Mouse (Mus musculus): ENCODE results near the gene Unc5a.

The Unc5a gene

GRCm38 (mm10) chr13:54955695-54956471, 6.7 kb downstream of the Unc5a start:
- DNase-seq (ENCODE audit: low read depth in 1 of 2, low spot score in 2 of 2) = no peak

- DNase-seq (ENCODE audit: low read depth in 1 of 2, low spot score in 2 of 2) = no peak
Measured at GRCm38 (mm10) chr13:54957281-54957680, 8.1 kb downstream of the Unc5a start.

- DNase-seq (ENCODE audit: low read depth in 1 of 2, low spot score in 2 of 2) = no peak
Measured at GRCm38 (mm10) chr13:54959059-54959701, 10.0 kb downstream of the Unc5a start.

GRCm38 (mm10) chr13:54959842-54960241, 10.6 kb downstream of the Unc5a start:
- DNase-seq (ENCODE audit: low read depth in 1 of 2, low spot score in 2 of 2) = no peak

GRCm38 (mm10) chr13:54960491-54960890, 11.3 kb downstream of the Unc5a start:
- DNase-seq (ENCODE audit: low read depth in 1 of 2, low spot score in 2 of 2) = no peak

GRCm38 (mm10) chr13:54965256-54965655, 16.0 kb downstream of the Unc5a start:
- DNase-seq (ENCODE audit: low read depth in 1 of 2, low spot score in 2 of 2) = no peak

GRCm38 (mm10) chr13:54967501-54967900, 18.3 kb downstream of the Unc5a start:
- DNase-seq (ENCODE audit: low read depth in 1 of 2, low spot score in 2 of 2) = no peak

GRCm38 (mm10) chr13:54968636-54969035, 19.4 kb downstream of the Unc5a start:
- DNase-seq (ENCODE audit: low read depth in 1 of 2, low spot score in 2 of 2) = no peak

- no peak for DNase-seq (ENCODE audit: low read depth in 1 of 2, low spot score in 2 of 2)
Measured at GRCm38 (mm10) chr13:54969513-54969912, 20.3 kb downstream of the Unc5a start.

- no peak for DNase-seq (ENCODE audit: low read depth in 1 of 2, low spot score in 2 of 2)
Measured at GRCm38 (mm10) chr13:54970521-54971247, 21.5 kb downstream of the Unc5a start.

- DNase-seq (ENCODE audit: low read depth in 1 of 2, low spot score in 2 of 2) = no peak
Measured at GRCm38 (mm10) chr13:54975546-54975945, 26.3 kb downstream of the Unc5a start.

GRCm38 (mm10) chr13:54978804-54979203, 29.6 kb downstream of the Unc5a start:
- DNase-seq (ENCODE audit: low read depth in 1 of 2, low spot score in 2 of 2) = no peak

GRCm38 (mm10) chr13:54980957-54981356, 31.7 kb downstream of the Unc5a start:
- DNase-seq (ENCODE audit: low read depth in 1 of 2, low spot score in 2 of 2) = no peak

GRCm38 (mm10) chr13:54983001-54983400, 33.8 kb downstream of the Unc5a start:
- DNase-seq (ENCODE audit: low read depth in 1 of 2, low spot score in 2 of 2) = no peak

- DNase-seq (ENCODE audit: low read depth in 1 of 2, low spot score in 2 of 2) = no peak
Measured at GRCm38 (mm10) chr13:54983614-54984013, 34.4 kb downstream of the Unc5a start.

- DNase-seq (ENCODE audit: low read depth in 1 of 2, low spot score in 2 of 2) = no peak
Measured at GRCm38 (mm10) chr13:54987405-54987804, 38.2 kb downstream of the Unc5a start.

- no peak for DNase-seq (ENCODE audit: low read depth in 1 of 2, low spot score in 2 of 2)
Measured at GRCm38 (mm10) chr13:54988181-54988760, 39.1 kb downstream of the Unc5a start.

- no peak for DNase-seq (ENCODE audit: low read depth in 1 of 2, low spot score in 2 of 2)
Measured at GRCm38 (mm10) chr13:54992215-54992614, 43.0 kb downstream of the Unc5a start.

GRCm38 (mm10) chr13:54994576-54994975, 45.4 kb downstream of the Unc5a start:
- no peak for DNase-seq (ENCODE audit: low read depth in 1 of 2, low spot score in 2 of 2)

GRCm38 (mm10) chr13:54995161-54995560, 46.0 kb downstream of the Unc5a start:
- DNase-seq (ENCODE audit: low read depth in 1 of 2, low spot score in 2 of 2) = no peak

- DNase-seq (ENCODE audit: low read depth in 1 of 2, low spot score in 2 of 2) = no peak
Measured at GRCm38 (mm10) chr13:54997568-54997967, 48.4 kb downstream of the Unc5a start.

- DNase-seq (ENCODE audit: low read depth in 1 of 2, low spot score in 2 of 2) = no peak
Measured at GRCm38 (mm10) chr13:55000433-55000832, 51.2 kb downstream of the Unc5a start.
